Mouse (Mus musculus) heart, adult 8-10 months (tissue): ENCODE measurements around the gene Rcbtb1. TPM values are rescaled to one million over a fixed set of nuclear protein-coding genes. Genes with fewer than 3 reads are reported as not detected.
"Not testable (repeated sequence)": the region's sequence is repeated elsewhere in the genome, so short reads cannot be mapped to it uniquely, and the experiment has no call there.

ENCODE experiments used
- DNase-seq: peaks from one replicate; pipeline ENCODE4 v3.0.0; 2022; ENCODE audit warnings: low spot score
- total RNA-seq, 4 experiments: library from RNA; stranded (reverse); gene quantifications; 2 replicates each; pipeline ENCODE4 v1.2.4; 2022

Gene Rcbtb1
- total RNA-seq, 4 experiments from 2014 or later, result 10.2 to 14.6 (median 12.1) TPM

DNA sequence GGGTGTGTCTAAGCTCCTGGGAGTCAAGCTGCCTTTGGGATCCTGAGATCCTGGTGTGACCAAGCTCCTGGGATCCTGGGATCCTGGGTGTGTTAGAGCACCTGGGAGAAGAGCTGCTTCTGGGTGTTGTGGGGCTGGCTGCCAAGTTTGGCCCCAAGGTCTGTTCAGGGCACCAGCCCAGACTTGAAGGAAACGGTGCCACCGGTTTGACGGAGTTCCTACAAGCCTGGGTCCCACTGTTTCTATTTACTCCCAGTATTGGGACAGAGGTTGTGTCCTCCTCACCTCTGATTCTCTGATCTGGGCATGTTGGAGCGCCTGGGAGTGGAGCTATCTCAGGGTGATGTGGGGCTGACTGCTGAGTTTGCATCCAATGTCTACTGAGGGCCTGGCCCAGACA, 74.0 kb downstream of the Rcbtb1 start:
- not testable (repeated sequence) for DNase-seq

Other genes starting within 250 kb of the Rcbtb1 start
- not detected for gene 1700129C05Rik, start 58.3 kb upstream of the Rcbtb1 start, total RNA-seq
- not detected for gene Gm5142, start 22.5 kb upstream of the Rcbtb1 start, total RNA-seq
- gene Gm6904, start 59.0 kb downstream of the Rcbtb1 start, total RNA-seq, result 1 to 10 TPM in 1 of 4 experiments, not detected in 3; 1.3 TPM
- under 1 TPM in 2 of 4 experiments, not detected in 2; 0.22 to 0.34 TPM for gene Phf11a, start 96.3 kb downstream of the Rcbtb1 start, total RNA-seq
- gene Phf11b, start 140.1 kb downstream of the Rcbtb1 start, total RNA-seq, result 1 to 10 TPM in 1 of 4 experiments, under 1 TPM in 2, not detected in 1; 0.65 to 1.0 (median 0.92) TPM
- 1 to 10 TPM; 5.1 to 6.5 (median 5.5) TPM for gene Phf11d, start 164.3 kb downstream of the Rcbtb1 start, total RNA-seq
- gene Phf11c, start 194.2 kb downstream of the Rcbtb1 start, total RNA-seq, result under 1 TPM; 0.30 to 0.72 (median 0.36) TPM
- gene Setdb2, start 239.7 kb downstream of the Rcbtb1 start, total RNA-seq, result 10 to 100 TPM in 1 of 4 experiments, 1 to 10 TPM in 3; 6.7 to 10.8 (median 7.6) TPM
- gene Cab39l, start 239.8 kb downstream of the Rcbtb1 start, total RNA-seq, result 10 to 100 TPM; 21.4 to 29.6 (median 24.4) TPM